ENCODE assay signal across 16 mouse cellular contexts in genomic region chr1:186347413-186348147, GRCm38 (mm10).
DNase-seq lines count a peak whose midpoint lies in the region; ATAC-seq and TF ChIP-seq lines count a peak whose summit lies in the region.
"Had no signal": no experiment of that assay in that cellular context is flagged by ENCODE, and none has a peak within 500 bp of the region (broad histone marks: within the 10 kb centered on the region; RNA-seq: fewer than 3 reads in every experiment).

No protein-coding gene starts in this region.

- 40% methylated on average over 14 of the region's 14 CpGs for WGBS in lung, embryonic 16.5 days
- WGBS in heart, embryonic 15.5 days = 54% methylated on average over 14 of the region's 14 CpGs
- WGBS in kidney, embryonic 14.5 days = 42% methylated on average over 14 of the region's 14 CpGs

- DNase-seq in lung, postnatal 14 days = no peak
- no peak for DNase-seq in urinary bladder, postnatal 4 days (ENCODE audit: low spot score in 2 of 2)
- DNase-seq: cerebellum, adult 18-20 months; embryo, embryonic 11 days; gastrocnemius, postnatal 10 days had no signal

- H3K27me3 ChIP-seq in lung, embryonic 16.5 days (ENCODE audit: control insufficient read depth, insufficient read depth, low read depth, low read length) = no peaks in the 10 kb centered on the region
- H3K27me3 ChIP-seq in heart, embryonic 15.5 days = no peaks in the 10 kb centered on the region
- no peaks in the 10 kb centered on the region for H3K27me3 ChIP-seq in kidney, embryonic 14.5 days (ENCODE audit: control insufficient read depth, insufficient read depth, low read length)
- no peaks in the 10 kb centered on the region for H3K27me3 ChIP-seq in myocyte (ENCODE audit: control insufficient read depth, insufficient read depth, insufficient read length)
- H3K27me3 ChIP-seq: hindbrain, embryonic 13.5 days; stomach, embryonic 15.5 days had no signal

- H3K36me3 ChIP-seq in lung, embryonic 16.5 days (ENCODE audit: control insufficient read depth, insufficient read depth, low read length) = no peaks in the 10 kb centered on the region
- no peaks in the 10 kb centered on the region for H3K36me3 ChIP-seq in heart, embryonic 15.5 days
- no peaks in the 10 kb centered on the region for H3K36me3 ChIP-seq in kidney, embryonic 14.5 days (ENCODE audit: control insufficient read depth, insufficient read depth, low read length)
- no peaks in the 10 kb centered on the region for H3K36me3 ChIP-seq in myocyte (ENCODE audit: control insufficient read depth, insufficient read depth)
- H3K36me3 ChIP-seq: forebrain, embryonic 10.5 days; hindbrain, embryonic 13.5 days; limb, embryonic 13.5 days; stomach, embryonic 15.5 days had no signal

- peak; percentile 65; the same call in 1 of the 2 replicates for ATAC-seq in lung, embryonic 16.5 days (ENCODE audit: low read depth)
- ATAC-seq in heart, embryonic 15.5 days (replicated peaks; ENCODE audit: insufficient number of reproducible peaks, insufficient read depth, low FRiP score, low read depth) = peak; percentile 75
- peak; percentile 83 for ATAC-seq in kidney, embryonic 14.5 days (ENCODE audit: low FRiP score, low TSS enrichment)
- ATAC-seq in megakaryocyte, adult 5-6 weeks (ENCODE audit: poor library complexity, severe bottlenecking) = no peak

- H3K79me2 ChIP-seq in myocyte (ENCODE audit: control insufficient read depth, insufficient read depth) = no peaks in the 10 kb centered on the region

- no peak overlapping the region; the same call in 1 of the 2 replicates for H3K27ac ChIP-seq in lung, embryonic 16.5 days (ENCODE audit: low read length)
- peak overlapping the region; percentile 32 for H3K27ac ChIP-seq in heart, embryonic 15.5 days
- H3K27ac ChIP-seq in kidney, embryonic 14.5 days (ENCODE audit: low read depth, low read length) = no peak overlapping the region
- H3K27ac ChIP-seq: forebrain, embryonic 10.5 days; hindbrain, embryonic 13.5 days; layer of hippocampus, adult 2 months; limb, embryonic 13.5 days; macrophage; stomach, embryonic 15.5 days had no signal

- peaks cover 12% of the 10 kb centered on the region for H3K4me1 ChIP-seq in lung, embryonic 16.5 days (replicated peaks; ENCODE audit: control insufficient read depth, insufficient read depth, low read length)
- H3K4me1 ChIP-seq in heart, embryonic 15.5 days (replicated peaks) = peaks cover 6% of the 10 kb centered on the region; the same call in 1 of the 2 replicates
- H3K4me1 ChIP-seq in kidney, embryonic 14.5 days (ENCODE audit: control insufficient read depth, insufficient read depth, low read length) = peaks cover 12% of the 10 kb centered on the region
- H3K4me1 ChIP-seq: forebrain, embryonic 10.5 days; hindbrain, embryonic 13.5 days; stomach, embryonic 15.5 days had no signal

- no peak for TF ChIP-seq POLR2A in myocyte (IDR thresholded peaks at IDR 0.05; ENCODE audit: insufficient read length, low read depth)

- H3K9ac ChIP-seq in lung, embryonic 16.5 days (ENCODE audit: low read length) = no peak overlapping the region
- H3K9ac ChIP-seq in heart, embryonic 15.5 days = no peak overlapping the region
- H3K9ac ChIP-seq in kidney, embryonic 14.5 days (ENCODE audit: low read depth, low read length) = no peak overlapping the region
- H3K9ac ChIP-seq: hindbrain, embryonic 13.5 days; limb, embryonic 13.5 days; stomach, embryonic 15.5 days had no signal

- no peaks in the 10 kb centered on the region for H3K9me3 ChIP-seq in lung, embryonic 16.5 days (ENCODE audit: control insufficient read depth, low read length)
- H3K9me3 ChIP-seq in heart, embryonic 15.5 days (replicated peaks) = no peaks in the 10 kb centered on the region
- H3K9me3 ChIP-seq in kidney, embryonic 14.5 days (ENCODE audit: control insufficient read depth, low read length) = no peaks in the 10 kb centered on the region
- H3K9me3 ChIP-seq: forebrain, embryonic 10.5 days; stomach, embryonic 15.5 days had no signal

- no peak overlapping the region for H3K4me3 ChIP-seq in lung, embryonic 16.5 days (ENCODE audit: low read length)
- no peak overlapping the region for H3K4me3 ChIP-seq in heart, embryonic 15.5 days
- no peak overlapping the region for H3K4me3 ChIP-seq in kidney, embryonic 14.5 days (ENCODE audit: low read length)
- no peak overlapping the region for H3K4me3 ChIP-seq in myocyte
- H3K4me3 ChIP-seq: forebrain, embryonic 10.5 days; hindbrain, embryonic 13.5 days; layer of hippocampus, adult 2 months; limb, embryonic 13.5 days; stomach, embryonic 15.5 days had no signal

- no peak overlapping the region for H3K4me2 ChIP-seq in lung, embryonic 16.5 days (ENCODE audit: low read depth, low read length)
- H3K4me2 ChIP-seq in heart, embryonic 15.5 days = no peak overlapping the region
- no peak overlapping the region for H3K4me2 ChIP-seq in kidney, embryonic 14.5 days (replicated peaks; ENCODE audit: low read depth, low read length)
- H3K4me2 ChIP-seq in myocyte (ENCODE audit: low read depth) = peak overlapping the region; percentile 51
- H3K4me2 ChIP-seq: hindbrain, embryonic 13.5 days; limb, embryonic 13.5 days; stomach, embryonic 15.5 days had no signal

- no peak overlapping the region for H3ac ChIP-seq in myocyte (ENCODE audit: control insufficient read depth, insufficient read length)

TF ChIP-seq in myocyte, 11 proteins besides CTCF, POLR2A, EP300 and RAD21:
- no peak for TF ChIP-seq E2F4 (IDR thresholded peaks at IDR 0.05; ENCODE audit: insufficient read depth)
- no peak for TF ChIP-seq SRF (IDR thresholded peaks at IDR 0.05; ENCODE audit: control insufficient read depth, insufficient read length, low read depth)
- TF ChIP-seq USF1 (IDR thresholded peaks at IDR 0.05; ENCODE audit: low read depth) = no peak
- no peak for TF ChIP-seq TCF12 (IDR thresholded peaks at IDR 0.05; ENCODE audit: insufficient read depth, poor library complexity, severe bottlenecking)
- no peak for TF ChIP-seq POLR2AphosphoS2 (IDR thresholded peaks at IDR 0.05; ENCODE audit: insufficient read length, low read depth)
- TF ChIP-seq REST (IDR thresholded peaks at IDR 0.05; ENCODE audit: insufficient read depth, insufficient read length) = no peak
- TF ChIP-seq MYOG (IDR thresholded peaks at IDR 0.05; ENCODE audit: control insufficient read depth in 1 of 3, insufficient read depth in 1 of 3, insufficient read length in 2 of 3, low read depth in 2 of 3) = no peak
- no peak for TF ChIP-seq TCF3 (IDR thresholded peaks at IDR 0.05; ENCODE audit: insufficient read length, low read depth)
- no peak for TF ChIP-seq MAX (IDR thresholded peaks at IDR 0.05; ENCODE audit: low read depth)
- TF ChIP-seq CEBPB (IDR thresholded peaks at IDR 0.05; ENCODE audit: insufficient read depth, poor library complexity, severe bottlenecking) = no peak
- TF ChIP-seq MYOD1 (IDR thresholded peaks at IDR 0.05; ENCODE audit: control insufficient read depth in 1 of 3, insufficient read length in 2 of 3, low read depth in 2 of 3) = no peak
